8 mouse cellular contexts compared by ENCODE assay signal in genomic region chr15:82014745-82015391, GRCm38 (mm10). TPM values are rescaled to one million over a fixed set of nuclear protein-coding genes. Genes with fewer than 3 reads are reported as not detected.
A peak's percentile ranks its signal among the peaks of the same experiment; 100 is the strongest.
DNase-seq lines count a peak whose midpoint lies in the region; ATAC-seq and TF ChIP-seq lines count a peak whose summit lies in the region.

No protein-coding gene starts in this region.

- H3K9me3 ChIP-seq in lung, embryonic 16.5 days (ENCODE audit: control insufficient read depth, low read length): no peaks in the 10 kb centered on the region
- no peaks in the 10 kb centered on the region for H3K9me3 ChIP-seq in limb, embryonic 10.5 days (replicated peaks)

- H3K27ac ChIP-seq in lung, embryonic 16.5 days (ENCODE audit: low read length): no peak overlapping the region
- peak overlapping the region; percentile 35 for H3K27ac ChIP-seq in embryonic fibroblast, embryonic 13.5 days (ENCODE audit: insufficient read depth, low read length)
- peak overlapping the region; percentile 85; the same call in 1 of the 2 replicates for H3K27ac ChIP-seq in limb, embryonic 10.5 days
- peak overlapping the region; percentile 50 for H3K27ac ChIP-seq in small intestine, adult 2 months (ENCODE audit: insufficient read depth, low read depth, low read length)

- TF ChIP-seq POLR2A in embryonic fibroblast, embryonic 13.5 days (IDR thresholded peaks at IDR 0.05; ENCODE audit: low read depth, low read length): no peak
- TF ChIP-seq POLR2A in small intestine, adult 2 months (IDR thresholded peaks at IDR 0.05; ENCODE audit: low read depth, low read length): no peak

- H3K27me3 ChIP-seq in lung, embryonic 16.5 days (ENCODE audit: control insufficient read depth, insufficient read depth, low read depth, low read length): no peaks in the 10 kb centered on the region
- no peaks in the 10 kb centered on the region for H3K27me3 ChIP-seq in limb, embryonic 10.5 days (ENCODE audit: low read depth, poor library complexity, severe bottlenecking)
- no peaks in the 10 kb centered on the region for H3K27me3 ChIP-seq in small intestine, adult 2 months (ENCODE audit: control insufficient read depth, insufficient read depth, low read length)

- H3K4me2 ChIP-seq in lung, embryonic 16.5 days (ENCODE audit: low read depth, low read length): peak overlapping the region; percentile 98

- no peak for ATAC-seq in lung, embryonic 16.5 days (ENCODE audit: low read depth)

- peak overlapping the region; percentile 91 for H3K9ac ChIP-seq in lung, embryonic 16.5 days (ENCODE audit: low read length)

- peak overlapping the region; percentile 98 for H3K4me3 ChIP-seq in lung, embryonic 16.5 days (ENCODE audit: low read length)
- peak overlapping the region; percentile 82 for H3K4me3 ChIP-seq in embryonic fibroblast, embryonic 13.5 days (ENCODE audit: insufficient read depth, low read length)
- peak overlapping the region; percentile 86 for H3K4me3 ChIP-seq in limb, embryonic 10.5 days
- peak overlapping the region; percentile 78 for H3K4me3 ChIP-seq in small intestine, adult 2 months (ENCODE audit: low read depth, low read length)

- H3K4me1 ChIP-seq in lung, embryonic 16.5 days (replicated peaks; ENCODE audit: control insufficient read depth, insufficient read depth, low read length): peaks cover 16% of the 10 kb centered on the region
- H3K4me1 ChIP-seq in embryonic fibroblast, embryonic 13.5 days (ENCODE audit: control insufficient read depth, insufficient read depth, low read length): peaks cover 18% of the 10 kb centered on the region
- peaks cover 19% of the 10 kb centered on the region for H3K4me1 ChIP-seq in limb, embryonic 10.5 days
- peaks cover 8% of the 10 kb centered on the region for H3K4me1 ChIP-seq in small intestine, adult 2 months (ENCODE audit: control insufficient read depth, insufficient read depth, insufficient read length, low read length)

- TF ChIP-seq CTCF in embryonic fibroblast, embryonic 13.5 days (IDR thresholded peaks at IDR 0.05; ENCODE audit: borderline replicate concordance, insufficient read depth, low read length): no peak
- no peak for TF ChIP-seq CTCF in small intestine, adult 2 months (IDR thresholded peaks at IDR 0.05; ENCODE audit: extremely low read depth, insufficient read length, insufficient replicate concordance, low read depth, low read length)

- H3K36me3 ChIP-seq in lung, embryonic 16.5 days (ENCODE audit: control insufficient read depth, insufficient read depth, low read length): peaks cover 1% of the 10 kb centered on the region; the same call in 1 of the 2 replicates
- H3K36me3 ChIP-seq in limb, embryonic 10.5 days: peaks cover 23% of the 10 kb centered on the region
- peaks cover 2% of the 10 kb centered on the region; the same call in 1 of the 2 replicates for H3K36me3 ChIP-seq in small intestine, adult 2 months (ENCODE audit: control insufficient read depth, insufficient read depth, low read length)

- DNase-seq in lung, postnatal 36 days: no peak
- DNase-seq in limb, embryonic 10.5 days (ENCODE audit: low spot score): no peak
- DNase-seq in urinary bladder, postnatal 25 days (ENCODE audit: low spot score): no peak
- no peak for DNase-seq in frontal cortex, adult 2 months (ENCODE audit: extremely low spot score in 1 of 2, low spot score in 1 of 2)
- DNase-seq in testis, postnatal 10 days (ENCODE audit: low spot score): no peak

- 22% methylated on average over 9 of the region's 9 CpGs for WGBS in lung, embryonic 16.5 days
- 17% methylated on average over 9 of the region's 9 CpGs for WGBS in limb, embryonic 10.5 days
- 14% methylated on average over 9 of the region's 9 CpGs for WGBS in small intestine, adult 2 months

RNA-seq across cellular contexts. Expression of gene Desi1, which starts 18.8 kb away (rescaled TPM):
- polyA plus RNA-seq in lung, embryonic 16.5 days (2015; fragmentation: Nextera tagmentation; extraction: Ambion mirVana): 21.6 and 22.7 TPM in 2 replicates
- 49.4 and 50.2 TPM in 2 replicates for polyA plus RNA-seq in embryonic fibroblast, embryonic 13.5 days (2011; ENCODE audit: insufficient read length, low read depth, missing spikeins)
- polyA plus RNA-seq in limb, embryonic 10.5 days (2016; fragmentation: Nextera tagmentation; extraction: Ambion mirVana): 33.7 and 40.3 TPM in 2 replicates
- polyA plus RNA-seq in small intestine, adult 2 months (2012; rRNA removed): 16.3 and 25.4 TPM in 2 replicates
- polyA plus RNA-seq in frontal cortex, adult 2 months (2012; rRNA removed): 112 and 120 TPM in 2 replicates

RNA-seq across cellular contexts. Expression of gene Xrcc6, which starts 27.2 kb away (rescaled TPM):
- 72.0 and 77.0 TPM in 2 replicates for polyA plus RNA-seq in lung, embryonic 16.5 days (2015; fragmentation: Nextera tagmentation; extraction: Ambion mirVana)
- 37.4 and 38.1 TPM in 2 replicates for polyA plus RNA-seq in embryonic fibroblast, embryonic 13.5 days (2011; ENCODE audit: insufficient read length, low read depth, missing spikeins)
- polyA plus RNA-seq in limb, embryonic 10.5 days (2016; fragmentation: Nextera tagmentation; extraction: Ambion mirVana): 112 and 113 TPM in 2 replicates
- polyA plus RNA-seq in small intestine, adult 2 months (2012; rRNA removed): 7.8 and 9.1 TPM in 2 replicates
- polyA plus RNA-seq in frontal cortex, adult 2 months (2012; rRNA removed): 23.3 and 27.2 TPM in 2 replicates

RNA-seq across cellular contexts. Expression of gene Snu13, which starts 32.5 kb away (rescaled TPM):
- 260 and 272 TPM in 2 replicates for polyA plus RNA-seq in lung, embryonic 16.5 days (2015; fragmentation: Nextera tagmentation; extraction: Ambion mirVana)
- polyA plus RNA-seq in embryonic fibroblast, embryonic 13.5 days (2011; ENCODE audit: insufficient read length, low read depth, missing spikeins): 176 and 193 TPM in 2 replicates
- polyA plus RNA-seq in limb, embryonic 10.5 days (2016; fragmentation: Nextera tagmentation; extraction: Ambion mirVana): 379 and 421 TPM in 2 replicates
- 24.6 and 25.7 TPM in 2 replicates for polyA plus RNA-seq in small intestine, adult 2 months (2012; rRNA removed)
- 132 and 144 TPM in 2 replicates for polyA plus RNA-seq in frontal cortex, adult 2 months (2012; rRNA removed)

RNA-seq across cellular contexts. Expression of gene 1700029P11Rik, which starts 34.5 kb away (rescaled TPM):
- polyA plus RNA-seq in lung, embryonic 16.5 days (2015; fragmentation: Nextera tagmentation; extraction: Ambion mirVana): not detected in 2 replicates
- polyA plus RNA-seq in embryonic fibroblast, embryonic 13.5 days (2011; ENCODE audit: insufficient read length, low read depth, missing spikeins): not detected in 2 replicates
- not detected in 2 replicates for polyA plus RNA-seq in limb, embryonic 10.5 days (2016; fragmentation: Nextera tagmentation; extraction: Ambion mirVana)
- not detected in 2 replicates for polyA plus RNA-seq in small intestine, adult 2 months (2012; rRNA removed)
- not detected in 2 replicates for polyA plus RNA-seq in frontal cortex, adult 2 months (2012; rRNA removed)

RNA-seq across cellular contexts. Expression of gene 4930407I10Rik, which starts 44.1 kb away (rescaled TPM):
- not detected in 2 replicates for polyA plus RNA-seq in lung, embryonic 16.5 days (2015; fragmentation: Nextera tagmentation; extraction: Ambion mirVana)
- polyA plus RNA-seq in embryonic fibroblast, embryonic 13.5 days (2011; ENCODE audit: insufficient read length, low read depth, missing spikeins): not detected in 2 replicates
- polyA plus RNA-seq in limb, embryonic 10.5 days (2016; fragmentation: Nextera tagmentation; extraction: Ambion mirVana): not detected in 2 replicates
- not detected in 2 replicates for polyA plus RNA-seq in small intestine, adult 2 months (2012; rRNA removed)
- not detected in 2 replicates for polyA plus RNA-seq in frontal cortex, adult 2 months (2012; rRNA removed)
